Mouse (Mus musculus) cerebellum, postnatal 36 days (tissue): ENCODE data around the gene Tmem92.
"Not testable (repeated sequence)": the region's sequence is repeated elsewhere in the genome, so short reads cannot be mapped to it uniquely, and the experiment has no call there.

Experiments
- DNase-seq, 2 experiments: peaks; one replicate each; pipeline ENCODE4 v3.0.0; 2021 to 2022; ENCODE audit warnings: mixed read lengths in 2 of 2

Gene Tmem92

DNA sequence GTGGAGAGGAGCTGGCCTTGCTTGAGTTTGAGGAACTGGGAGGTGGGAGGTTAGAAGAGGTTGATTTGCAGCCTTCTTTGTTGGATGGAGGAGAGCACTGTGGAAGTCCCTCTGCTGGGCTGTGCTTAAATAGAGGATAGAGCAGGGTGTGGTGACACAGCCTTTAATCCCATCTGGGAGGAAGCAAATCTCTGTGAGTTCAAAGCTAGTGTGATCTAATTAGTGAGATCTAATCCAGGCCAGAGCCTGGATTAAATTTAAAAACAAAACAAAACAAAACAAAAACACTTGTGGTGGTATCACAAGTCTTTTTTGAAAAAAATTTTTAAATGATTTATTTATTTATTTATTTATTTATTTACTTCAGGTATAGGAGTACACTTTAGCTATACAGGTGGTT is at the start of gene Tmem92:
Gene Tmem92 (minus strand): TSS at position 101 of the 400 bp plus-strand sequence.
- DNase-seq, result no peak

GRCm38 (mm10) chr11:94828966-94829365 is 46.5 kb upstream of the Tmem92 start:
- DNase-seq, result no peak

- DNase-seq, result not testable (repeated sequence)
These were observed 36.9 kb upstream of the Tmem92 start for GRCm38 (mm10) chr11:94819427-94819826.

DNA sequence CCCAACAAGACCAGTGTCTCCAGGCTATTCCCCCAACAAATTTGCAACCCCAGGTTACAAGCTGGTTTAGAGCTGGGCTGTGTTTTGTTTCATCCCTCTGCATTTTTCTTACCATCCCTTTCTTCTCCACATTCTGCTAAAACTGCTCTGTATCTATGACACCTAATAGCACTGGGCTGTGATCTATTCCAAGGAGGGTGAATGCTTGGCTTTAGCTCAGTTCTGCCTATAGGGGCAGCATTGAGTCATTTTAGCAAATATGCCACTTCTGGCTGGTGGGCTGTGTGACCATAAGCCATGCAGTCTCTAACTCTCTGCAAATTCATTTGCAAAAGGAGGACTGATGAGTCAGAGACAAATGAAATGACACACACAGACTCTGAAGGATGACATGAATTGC is 36.4 kb upstream of the Tmem92 start:
- DNase-seq, result not testable (repeated sequence)

- DNase-seq, result peak in 1 of 2 experiments; percentile 3
These were observed 29.0 kb upstream of the Tmem92 start for GRCm38 (mm10) chr11:94811537-94811936.

DNA sequence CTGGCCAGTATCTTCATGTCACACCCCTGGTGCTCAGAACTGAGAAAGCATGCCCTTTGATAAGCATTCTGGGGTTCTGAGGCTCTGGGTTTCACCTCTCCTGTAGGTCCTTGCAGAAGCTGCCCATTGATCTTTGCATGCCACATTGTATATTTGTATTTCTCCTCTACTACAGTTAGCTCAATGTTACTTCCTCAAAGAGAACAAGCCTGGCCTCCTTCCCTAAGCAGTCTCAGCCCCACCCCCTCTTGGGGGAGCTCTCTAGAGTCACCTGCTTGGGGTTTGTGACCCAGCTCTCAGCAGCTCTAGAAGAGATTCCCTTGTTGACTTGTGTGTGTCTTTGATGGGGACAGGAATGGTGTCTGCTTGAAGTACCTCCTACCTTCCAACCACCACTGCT is 9.2 kb upstream of the Tmem92 start:
- no peak for DNase-seq

GRCm38 (mm10) chr11:94785247-94785646 is 2.7 kb upstream of the Tmem92 start:
- DNase-seq, result peak; percentile 66 to 67

GRCm38 (mm10) chr11:94774887-94775497 is 7.5 kb downstream of the Tmem92 start:
- DNase-seq, result no peak

DNA sequence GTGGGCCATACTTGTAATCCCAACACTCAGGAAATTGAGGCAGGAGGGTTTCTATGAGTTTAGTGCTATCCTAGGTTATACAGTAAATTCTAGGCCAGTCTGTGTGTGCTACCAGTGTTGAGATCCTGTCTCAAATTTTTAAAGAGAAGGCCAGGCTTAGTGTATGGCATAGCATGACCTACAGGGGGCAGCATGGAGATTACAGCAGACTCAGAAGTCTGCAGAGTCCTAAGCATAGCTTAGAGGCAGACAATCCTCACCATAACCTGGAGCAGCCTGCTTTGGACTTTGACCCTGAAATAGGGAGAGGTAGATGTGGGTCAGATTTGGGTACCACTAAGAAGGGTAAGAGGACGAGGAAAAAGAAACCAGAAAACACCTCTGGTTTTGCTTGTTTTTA is 8.7 kb downstream of the Tmem92 start:
- DNase-seq, result no peak

GRCm38 (mm10) chr11:94772363-94773055 is 10.0 kb downstream of the Tmem92 start:
- DNase-seq, result no peak

GRCm38 (mm10) chr11:94767241-94767640 is 15.3 kb downstream of the Tmem92 start:
- no peak for DNase-seq

DNA sequence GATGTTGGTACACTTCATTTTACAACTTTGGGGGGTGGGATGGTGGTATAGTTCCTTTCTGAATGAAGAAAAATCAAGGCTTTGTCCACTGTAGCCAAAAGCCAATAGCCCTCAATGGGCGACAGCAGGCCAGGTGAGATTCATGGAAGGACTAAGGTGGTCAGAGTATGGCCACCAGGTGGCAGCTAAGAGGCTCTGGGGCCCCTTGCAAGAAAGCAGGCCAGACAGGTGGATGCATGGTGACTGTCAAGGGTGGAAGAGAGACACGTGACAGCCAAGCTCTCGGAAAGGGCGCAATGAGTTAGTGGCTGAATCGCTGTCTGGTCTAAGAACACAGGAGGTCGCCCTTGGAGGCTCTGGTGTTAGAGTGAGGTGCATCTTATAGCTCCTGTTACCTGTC is 19.7 kb downstream of the Tmem92 start:
- no peak for DNase-seq

DNA sequence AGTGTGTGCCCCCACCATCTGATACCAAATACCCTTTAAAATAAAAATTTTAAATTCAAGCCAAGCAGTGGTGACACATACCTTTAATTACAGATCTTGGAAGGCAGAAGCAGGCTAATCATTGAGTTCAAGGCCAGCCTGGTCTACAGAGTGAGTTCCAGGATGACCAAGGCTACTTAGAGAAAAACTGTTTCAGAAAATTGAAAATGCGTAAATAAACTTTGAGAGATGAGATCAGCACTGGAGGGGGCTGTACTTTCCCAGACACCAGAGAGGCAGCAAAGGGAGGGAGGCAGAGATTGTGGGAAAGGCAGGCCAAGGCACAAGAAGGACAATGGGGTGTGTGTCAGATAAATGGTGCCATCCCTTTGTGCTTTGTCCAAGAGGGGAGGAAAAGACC is 20.2 kb downstream of the Tmem92 start:
- DNase-seq, result no peak

DNA sequence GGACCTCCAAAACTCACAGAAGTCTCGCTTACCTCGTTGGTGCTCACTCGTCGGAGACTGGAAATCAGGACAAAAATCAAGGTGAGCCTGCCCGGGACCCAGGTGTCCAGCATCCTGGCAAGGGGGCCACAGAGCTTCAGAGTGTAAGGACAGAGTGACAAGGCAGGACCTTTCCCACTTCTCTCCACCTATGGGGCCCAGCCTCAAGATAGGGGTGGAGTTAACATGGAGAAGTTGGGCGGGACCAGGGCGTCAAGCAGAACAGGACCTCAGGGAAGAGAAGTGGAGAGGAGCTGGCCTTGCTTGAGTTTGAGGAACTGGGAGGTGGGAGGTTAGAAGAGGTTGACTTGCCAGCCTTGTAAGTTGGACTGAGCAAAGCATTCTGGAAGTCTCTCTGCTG is 21.7 kb downstream of the Tmem92 start:
- no peak for DNase-seq

DNA sequence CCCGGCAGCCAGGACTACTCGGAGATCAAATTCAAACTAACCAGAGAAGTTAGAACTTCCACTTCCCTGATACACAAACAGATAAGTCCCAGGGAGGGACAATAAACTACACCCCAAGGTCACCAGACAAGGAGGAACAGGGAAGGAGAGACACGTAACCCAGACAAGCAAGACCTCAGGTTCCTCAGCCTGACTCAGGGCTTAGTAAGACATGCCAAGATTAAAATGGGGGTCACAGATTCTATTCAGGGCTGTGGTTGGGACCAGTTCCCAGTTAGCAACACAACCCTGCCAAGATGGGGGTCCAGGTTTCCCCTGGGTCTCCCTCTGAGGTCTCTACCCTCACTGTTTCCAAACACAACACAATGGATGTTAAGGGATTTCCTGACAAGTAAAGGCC is 22.1 kb downstream of the Tmem92 start:
- DNase-seq, result no peak

DNA sequence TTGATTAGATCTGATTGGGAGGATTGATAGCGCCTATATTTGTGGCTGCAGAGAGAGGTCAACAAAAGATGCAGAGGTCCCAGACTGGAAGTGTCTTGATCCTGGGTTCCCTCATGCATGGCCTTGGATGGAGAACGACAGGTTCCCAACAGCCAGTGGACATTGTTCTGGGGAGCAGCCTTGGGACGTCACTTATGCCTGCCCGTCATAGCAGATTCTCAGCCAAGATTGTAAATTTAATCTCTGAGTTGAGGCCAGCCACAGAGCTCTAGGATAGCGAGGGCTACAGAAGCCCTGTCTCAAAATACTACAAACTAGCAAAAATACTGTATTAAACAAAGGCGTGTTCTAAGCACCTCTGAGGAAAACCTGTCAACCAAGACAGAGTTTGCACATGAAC is 22.6 kb downstream of the Tmem92 start:
- DNase-seq, result no peak

GRCm38 (mm10) chr11:94752946-94753713 is 29.4 kb downstream of the Tmem92 start:
- no peak for DNase-seq

- DNase-seq, result no peak
These were observed 40.7 kb downstream of the Tmem92 start, which contains the start of gene Cdc34b for GRCm38 (mm10) chr11:94741732-94742272. TSS of gene Cdc34b (plus strand) at chr11:94741782.

DNA sequence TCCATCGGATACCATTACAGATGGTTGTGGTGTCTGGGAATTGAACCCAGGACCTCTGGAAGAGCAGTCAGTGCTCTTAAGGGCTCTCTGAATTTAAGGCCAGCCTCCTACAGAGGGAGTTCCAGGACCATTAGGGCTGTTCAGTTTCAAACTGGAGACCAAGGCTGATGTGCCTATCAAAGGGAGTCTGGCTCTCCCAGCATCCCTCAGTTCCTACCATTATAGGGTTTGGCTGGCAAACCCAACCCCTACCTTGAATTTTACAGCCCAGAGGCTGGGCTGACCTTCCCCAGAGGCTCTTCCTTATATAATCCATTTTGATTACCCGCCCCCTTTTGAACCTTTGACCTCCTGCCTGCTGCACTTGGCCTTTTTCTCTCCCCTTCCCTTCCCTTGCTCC is 46.8 kb downstream of the Tmem92 start:
- no peak for DNase-seq

DNA sequence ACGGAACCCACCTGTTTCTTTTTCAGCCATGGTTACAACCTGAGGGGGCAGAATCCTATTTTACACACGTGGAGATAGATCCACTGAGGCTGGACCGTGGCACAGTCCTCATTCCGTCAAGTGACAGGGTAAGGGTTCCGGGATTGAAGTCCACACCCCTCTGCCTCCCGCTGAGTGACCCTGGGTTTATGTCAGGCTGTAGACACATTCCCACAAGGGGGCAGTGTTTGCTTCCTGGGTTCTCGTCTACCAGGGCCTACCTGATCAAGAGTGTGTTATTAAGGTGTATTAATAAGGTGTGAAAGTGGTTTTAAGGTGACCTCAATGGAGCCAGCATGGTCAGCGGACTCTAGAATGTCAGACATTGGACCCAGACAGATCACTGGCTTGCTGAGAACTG is 49.7 kb downstream of the Tmem92 start:
- DNase-seq, result no peak

DNA sequence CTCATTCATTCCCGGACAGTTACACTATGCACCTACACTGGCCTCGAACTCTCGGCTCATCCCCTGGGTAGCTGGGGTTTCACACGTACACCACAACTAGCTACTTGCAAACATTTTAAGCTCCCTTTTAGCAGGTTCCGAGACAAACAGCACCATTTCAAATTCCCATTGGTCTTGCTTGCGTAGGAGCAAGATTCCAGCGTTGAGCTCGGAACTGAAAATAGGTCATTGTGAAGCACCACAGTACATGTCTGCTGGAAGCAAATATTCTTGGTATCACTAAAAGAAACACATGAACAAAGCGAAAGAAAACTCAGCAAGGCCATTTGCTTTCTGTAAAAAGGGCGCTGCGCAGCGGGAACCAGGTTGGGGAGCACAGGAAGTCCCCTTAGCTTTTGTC is 51.3 kb downstream of the Tmem92 start:
- DNase-seq, result no peak

DNA sequence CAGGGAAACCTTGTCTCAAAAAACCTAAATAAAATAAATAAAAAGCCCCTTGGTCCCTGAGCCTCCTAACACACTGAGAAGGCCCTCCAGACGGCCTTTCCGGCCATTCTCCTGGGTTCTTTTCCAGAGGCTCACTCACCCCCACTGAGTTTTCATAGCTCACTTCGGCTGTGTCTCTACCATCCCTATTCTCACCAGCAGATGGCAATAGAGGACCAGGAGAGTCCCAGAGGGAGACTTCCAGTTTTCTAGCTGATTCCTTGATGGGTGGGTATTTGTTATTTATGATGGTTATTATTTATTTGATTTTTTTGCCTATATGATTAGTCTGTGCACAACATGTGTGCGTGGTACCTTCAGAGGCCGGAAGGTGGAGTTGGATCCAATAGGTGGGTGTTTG is 52.2 kb downstream of the Tmem92 start:
- peak; percentile 56 to 63 for DNase-seq

DNA sequence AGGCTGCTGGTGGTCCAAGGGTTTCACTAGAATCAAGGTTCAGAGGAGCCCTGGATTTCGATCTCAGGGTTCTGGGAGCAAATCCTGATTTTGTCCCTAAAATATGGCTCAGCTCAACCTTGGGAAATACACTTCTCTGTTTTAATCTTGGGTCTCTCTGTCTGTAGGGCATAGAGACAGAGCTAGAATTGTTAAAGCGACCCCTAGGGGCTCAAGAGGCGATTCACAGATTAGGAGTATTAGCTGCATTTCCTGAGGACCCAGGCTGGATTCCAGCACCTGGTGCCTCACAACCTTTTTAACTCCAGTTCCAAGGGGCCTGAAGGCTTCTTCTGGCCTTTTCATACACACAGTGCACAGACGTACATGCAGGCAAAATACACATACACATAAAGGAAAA is 52.9 kb downstream of the Tmem92 start:
- no peak for DNase-seq

DNA sequence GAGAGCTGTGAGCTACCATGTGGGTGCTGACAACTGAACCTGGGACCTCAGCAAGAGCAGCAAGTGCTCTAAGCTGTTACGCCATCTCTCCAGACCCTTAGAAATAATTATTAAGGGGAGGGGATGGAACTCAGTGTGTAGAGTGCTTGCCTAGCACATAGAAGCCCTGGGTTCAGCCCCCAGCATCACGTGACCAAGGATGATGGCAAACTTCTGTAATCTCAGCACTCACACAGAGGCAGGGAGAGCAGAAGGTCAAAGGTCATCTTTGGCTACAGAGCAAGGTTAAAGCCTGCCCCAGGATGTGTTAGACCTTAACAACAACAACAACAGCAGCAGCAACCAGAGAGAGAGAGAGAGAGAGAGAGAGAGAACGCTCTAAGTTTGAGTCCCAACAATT is 54.0 kb downstream of the Tmem92 start:
- no peak for DNase-seq
